ENCODE assay signal across 8 mouse cellular contexts in the genomic region with DNA sequence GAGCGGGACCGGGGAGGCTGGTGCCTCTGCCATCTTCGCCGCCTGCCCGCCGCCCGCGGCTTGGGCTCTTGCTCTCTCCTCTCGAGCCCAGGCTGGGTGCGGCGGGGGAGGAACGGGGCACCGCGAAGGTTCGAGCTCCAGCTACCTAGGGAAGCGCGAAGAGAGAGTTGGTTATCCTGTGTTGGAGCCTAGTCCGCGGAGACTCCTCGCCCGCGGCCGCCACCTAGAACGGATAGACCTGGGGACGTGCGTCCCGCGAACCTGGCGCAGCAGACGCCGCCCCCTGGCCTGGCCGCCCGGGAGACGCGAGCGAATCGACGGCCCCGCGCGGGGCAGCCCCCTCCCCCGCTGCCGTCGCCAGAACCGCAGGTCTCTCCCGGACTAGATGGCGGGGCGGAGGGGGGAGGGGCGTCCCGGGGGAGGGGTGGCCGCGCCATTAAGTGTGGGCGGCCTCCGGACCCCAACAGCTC. TPM values are rescaled to one million over a fixed set of nuclear protein-coding genes. Genes with fewer than 3 reads are reported as not detected.
A peak's percentile ranks its signal among the peaks of the same experiment; 100 is the strongest.
DNase-seq lines count a peak whose midpoint lies in the region; TF ChIP-seq lines count a peak whose summit lies in the region.

No protein-coding gene starts in this region.

- DNase-seq in adrenal gland, adult 2 months = peak; percentile 79
- DNase-seq in adrenal gland, adult (ENCODE audit: inconsistent age in 2 of 2, low spot score in 1 of 2) = no peak
- DNase-seq in cerebellum, adult 2 months = peak; percentile 68 to 75
- DNase-seq in gastrocnemius, adult 2 months = peak; percentile 72
- DNase-seq in kidney, adult 18-20 months = peak; percentile 72
- DNase-seq in liver = peak; percentile 81
- peak; percentile 71 for DNase-seq in naive thymus-derived CD4-positive, alpha-beta T cell, adult 2 months (ENCODE audit: low read depth)
- DNase-seq in testis, postnatal 10 days (ENCODE audit: low spot score) = peak; percentile 73

- under 1% methylated on average over 54 of the region's 54 CpGs for WGBS in cerebellum, adult 2 months

- intact Hi-C loops in gastrocnemius, adult 2 months (cut with DNase I) = loop anchor here (5.0 kb wide), 3 partner anchors 243 to 443 kb away; no protein-coding TSS in a partner anchor

- no peak for TF ChIP-seq CTCF in cerebellum, adult 2 months (IDR thresholded peaks at IDR 0.05; ENCODE audit: borderline replicate concordance, insufficient read depth, low read depth, low read length)
- no peak for TF ChIP-seq CTCF in gastrocnemius, adult 2 months (IDR thresholded peaks at IDR 0.05)

- H3K27me3 ChIP-seq in cerebellum, adult 2 months (ENCODE audit: control insufficient read depth, insufficient read depth, low read length) = no peaks in the 10 kb centered on the region

- peak overlapping the region; percentile 98 for H3K27ac ChIP-seq in cerebellum, adult 2 months (ENCODE audit: insufficient read depth, low read length)
- peak overlapping the region; percentile 100 for H3K27ac ChIP-seq in gastrocnemius, adult 2 months

- peaks cover 8% of the 10 kb centered on the region; the same call in 1 of the 2 replicates for H3K4me1 ChIP-seq in cerebellum, adult 2 months (ENCODE audit: control insufficient read depth, insufficient read depth, low read length)

- TF ChIP-seq POLR2A in cerebellum, adult 2 months (IDR thresholded peaks at IDR 0.05; ENCODE audit: borderline replicate concordance, insufficient read depth, low read length) = 0 out of 2 replicates have a peak, but pooled peaks have one; percentile 13

- peak overlapping the region; percentile 99 for H3K4me3 ChIP-seq in cerebellum, adult 2 months (replicated peaks; ENCODE audit: insufficient read depth, low read depth, low read length)
- peak overlapping the region; percentile 84 for H3K4me3 ChIP-seq in gastrocnemius, adult 2 months

RNA-seq across cellular contexts. Expression of a gene that starts 1.1 kb away (rescaled TPM):
- total RNA-seq in adrenal gland, adult 2 months (2021) = 10 to 100 TPM; 39.7 to 55.6 TPM
- 53.3 and 76.1 TPM in 2 replicates for polyA plus RNA-seq in adrenal gland, adult 2 months (2012; rRNA removed)
- 50.5 and 59.9 TPM in 2 replicates for polyA plus RNA-seq in cerebellum, adult 2 months (2012; rRNA removed)
- total RNA-seq in gastrocnemius, adult 2 months (2021) = 10 to 100 TPM; 25.7 to 40.5 TPM

Comparison
In these comparisons a context has a peak if more than half of its experiments do, and no peak if none do; other contexts are left out.
1. DNase-seq: peak in adrenal gland, adult 2 months (single experiment), cerebellum, adult 2 months (2 of 2), gastrocnemius, adult 2 months (single experiment), kidney, adult 18-20 months (single experiment), liver (single experiment), naive thymus-derived CD4-positive, alpha-beta T cell, adult 2 months (single experiment) and testis, postnatal 10 days (single experiment); none in adrenal gland, adult (0 of 2).